Mouse (Mus musculus): Measurements from ENCODE around the gene Deaf1.

DNA sequence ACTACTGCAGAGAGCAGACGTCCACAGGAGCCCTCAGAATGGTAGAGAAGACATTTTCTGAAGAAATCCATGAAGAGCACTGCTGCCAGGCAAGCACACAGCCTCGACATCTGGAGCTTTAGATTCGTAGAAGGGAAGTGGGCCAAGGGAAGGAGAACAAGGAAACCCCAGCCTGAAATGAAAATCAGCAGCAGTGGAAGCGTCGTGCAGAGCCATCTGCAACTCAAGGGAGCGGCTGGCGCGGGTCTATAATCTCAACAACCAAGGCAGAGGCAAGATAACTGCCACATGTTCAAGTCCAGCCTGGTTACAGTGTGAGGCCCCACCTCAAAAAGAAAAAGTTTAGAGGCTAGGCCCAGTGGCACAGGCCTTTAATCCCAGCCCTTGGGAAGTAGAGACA lies 12.4 kb downstream of the Deaf1 start:
- no peak for TF ChIP-seq POLR2A (IDR thresholded peaks at IDR 0.05; ENCODE audit: borderline replicate concordance, extremely low read depth, low read depth, low read length)
- no peak for TF ChIP-seq CTCF (IDR thresholded peaks at IDR 0.05; ENCODE audit: insufficient read depth, low read length)

Data from lung, adult 2 months (tissue).